Comparison of ENCODE assay signal across 9 mouse cellular contexts in the genomic region with DNA sequence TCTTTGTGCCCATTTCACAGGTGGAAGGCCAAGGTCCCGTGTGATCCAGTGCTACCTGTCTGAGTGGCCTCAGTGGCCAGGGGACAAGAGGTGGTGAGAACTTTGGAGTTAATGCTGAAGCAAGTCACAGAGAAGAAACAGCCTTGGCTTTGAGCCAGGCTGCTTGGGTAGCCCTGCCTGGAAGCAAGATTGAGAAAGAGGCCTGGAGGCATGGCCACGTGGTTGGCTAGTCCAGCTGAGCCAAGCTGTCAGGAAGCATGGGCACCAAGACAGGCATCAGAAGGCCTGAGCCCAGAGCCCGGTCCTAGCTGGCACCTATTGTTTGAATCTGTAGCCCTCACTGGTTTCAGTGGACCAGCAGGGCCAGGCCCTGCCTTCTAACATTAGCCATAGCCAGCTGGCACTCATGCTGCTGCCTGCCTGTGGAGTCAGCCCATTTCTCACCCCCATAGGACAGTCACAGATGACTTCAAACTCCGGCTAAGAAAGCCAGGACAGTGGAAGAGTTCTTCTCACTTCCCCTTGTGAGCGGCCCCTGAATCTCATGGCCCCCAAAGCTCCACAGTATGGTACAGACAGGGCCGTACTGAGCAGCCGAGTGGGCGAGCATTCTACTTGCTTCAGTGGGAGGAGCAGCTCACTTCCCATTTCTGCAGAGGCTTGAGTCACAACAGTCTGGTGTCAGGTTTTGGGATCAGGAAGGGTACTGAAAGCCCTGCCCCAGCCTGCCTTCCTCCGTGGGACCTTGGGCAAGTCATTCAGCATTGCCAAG. TPM values are rescaled to one million over a fixed set of nuclear protein-coding genes. Genes with fewer than 3 reads are reported as not detected.
DNase-seq lines count a peak whose midpoint lies in the region; ATAC-seq and TF ChIP-seq lines count a peak whose summit lies in the region.
"Had no signal": no experiment of that assay in that cellular context is flagged by ENCODE, and none has a peak within 500 bp of the region (broad histone marks: within the 10 kb centered on the region; RNA-seq: fewer than 3 reads in every experiment).

No protein-coding gene starts in this region.

- no peak overlapping the region for H3K4me2 ChIP-seq in forebrain, embryonic 14.5 days (ENCODE audit: low read length)
- H3K4me2 ChIP-seq in forebrain, embryonic 12.5 days: no peak overlapping the region
- H3K4me2 ChIP-seq in heart, postnatal 0 days (ENCODE audit: low read depth, low read length): no peak overlapping the region
- no peak overlapping the region for H3K4me2 ChIP-seq in stomach, embryonic 15.5 days
- H3K4me2 ChIP-seq: limb, embryonic 13.5 days had no signal

- no peak overlapping the region for H3K4me3 ChIP-seq in forebrain, embryonic 14.5 days (ENCODE audit: low read depth, low read length)
- H3K4me3 ChIP-seq in forebrain, embryonic 12.5 days (replicated peaks): no peak overlapping the region
- H3K4me3 ChIP-seq in heart, postnatal 0 days (ENCODE audit: low read depth, low read length): no peak overlapping the region
- no peak overlapping the region for H3K4me3 ChIP-seq in stomach, embryonic 15.5 days (replicated peaks)
- H3K4me3 ChIP-seq: limb, embryonic 13.5 days had no signal

- WGBS in forebrain, embryonic 14.5 days: 73% methylated on average over 9 of the region's 9 CpGs
- WGBS in forebrain, embryonic 12.5 days: 78% methylated on average over 9 of the region's 9 CpGs
- WGBS in heart, postnatal 0 days: 59% methylated on average over 9 of the region's 9 CpGs
- WGBS in stomach, embryonic 15.5 days: 62% methylated on average over 9 of the region's 9 CpGs

- peak; percentile 59 for DNase-seq in forebrain, embryonic 14.5 days (ENCODE audit: low spot score)
- DNase-seq in B cell, adult 2 months: peak; percentile 81 to 84
- peak; percentile 81 for DNase-seq in cerebellum, adult 9-11 months
- no peak for DNase-seq in heart, postnatal 0 days (ENCODE audit: low spot score)
- DNase-seq in left cerebral cortex, adult 18-20 months (ENCODE audit: low spot score in 2 of 2): peak; percentile 42 to 57
- peak; percentile 81 for DNase-seq in lung, postnatal 25 days (ENCODE audit: low spot score)

- ATAC-seq in forebrain, embryonic 14.5 days: no peak
- ATAC-seq in forebrain, embryonic 12.5 days (ENCODE audit: low FRiP score): no peak
- no peak for ATAC-seq in heart, postnatal 0 days (ENCODE audit: insufficient read depth, low read depth)
- ATAC-seq in stomach, embryonic 15.5 days (ENCODE audit: insufficient read depth, low FRiP score, low read depth): no peak

- H3K9me3 ChIP-seq in forebrain, embryonic 14.5 days (replicated peaks; ENCODE audit: control insufficient read depth, low read length): no peaks in the 10 kb centered on the region
- H3K9me3 ChIP-seq in forebrain, embryonic 12.5 days: no peaks in the 10 kb centered on the region
- no peaks in the 10 kb centered on the region for H3K9me3 ChIP-seq in heart, postnatal 0 days (replicated peaks; ENCODE audit: control insufficient read depth, low read length)
- no peaks in the 10 kb centered on the region for H3K9me3 ChIP-seq in stomach, embryonic 15.5 days
- H3K9me3 ChIP-seq: limb, embryonic 13.5 days had no signal

- no peaks in the 10 kb centered on the region for H3K27me3 ChIP-seq in forebrain, embryonic 14.5 days (replicated peaks; ENCODE audit: control insufficient read depth, insufficient read depth, low read length)
- H3K27me3 ChIP-seq in forebrain, embryonic 12.5 days: no peaks in the 10 kb centered on the region
- H3K27me3 ChIP-seq in heart, postnatal 0 days (ENCODE audit: control insufficient read depth, insufficient read depth, low read length): no peaks in the 10 kb centered on the region
- no peaks in the 10 kb centered on the region for H3K27me3 ChIP-seq in stomach, embryonic 15.5 days (replicated peaks)
- H3K27me3 ChIP-seq: limb, embryonic 13.5 days had no signal

- no peak for TF ChIP-seq CTCF in heart, postnatal 0 days (IDR thresholded peaks at IDR 0.05; ENCODE audit: low read depth)

- no peak overlapping the region for H3K27ac ChIP-seq in forebrain, embryonic 14.5 days (ENCODE audit: low read depth, low read length)
- no peak overlapping the region for H3K27ac ChIP-seq in forebrain, embryonic 12.5 days
- peak overlapping the region; percentile 12; the same call in 1 of the 2 replicates for H3K27ac ChIP-seq in heart, postnatal 0 days (ENCODE audit: low read depth)
- peak overlapping the region; percentile 53 for H3K27ac ChIP-seq in stomach, embryonic 15.5 days

- no peak overlapping the region for H3K9ac ChIP-seq in forebrain, embryonic 14.5 days (ENCODE audit: low read length)
- no peak overlapping the region for H3K9ac ChIP-seq in forebrain, embryonic 12.5 days
- no peak overlapping the region for H3K9ac ChIP-seq in heart, postnatal 0 days (replicated peaks; ENCODE audit: low read depth, low read length)
- no peak overlapping the region for H3K9ac ChIP-seq in stomach, embryonic 15.5 days
- H3K9ac ChIP-seq: limb, embryonic 13.5 days had no signal

- 0 out of 2 replicates have a peak, but pooled peaks cover 2% of the 10 kb centered on the region for H3K4me1 ChIP-seq in forebrain, embryonic 14.5 days (ENCODE audit: control insufficient read depth, insufficient read depth, low read length)
- H3K4me1 ChIP-seq in forebrain, embryonic 12.5 days: peaks cover 14% of the 10 kb centered on the region; the same call in 1 of the 2 replicates
- H3K4me1 ChIP-seq in heart, postnatal 0 days (ENCODE audit: control insufficient read depth, insufficient read depth): no peaks in the 10 kb centered on the region
- peaks cover 27% of the 10 kb centered on the region for H3K4me1 ChIP-seq in stomach, embryonic 15.5 days

- no peak for TF ChIP-seq EP300 in heart, postnatal 0 days (IDR thresholded peaks at IDR 0.05; ENCODE audit: low read depth)

- H3K36me3 ChIP-seq in forebrain, embryonic 14.5 days (ENCODE audit: control insufficient read depth, insufficient read depth, low read length): peaks cover 5% of the 10 kb centered on the region
- peaks cover 11% of the 10 kb centered on the region for H3K36me3 ChIP-seq in forebrain, embryonic 12.5 days (replicated peaks)
- peaks cover 28% of the 10 kb centered on the region for H3K36me3 ChIP-seq in heart, postnatal 0 days (replicated peaks; ENCODE audit: control insufficient read depth, insufficient read depth, low read length)
- peaks cover 8% of the 10 kb centered on the region; the same call in 1 of the 2 replicates for H3K36me3 ChIP-seq in stomach, embryonic 15.5 days

RNA-seq across cellular contexts. Expression of a gene that starts 11.4 kb away (rescaled TPM):
- polyA plus RNA-seq in forebrain, embryonic 14.5 days (2014; fragmentation: Nextera tagmentation; extraction: Ambion mirVana): 0.14 and 0.32 TPM in 2 replicates
- 0.18 and 0.23 TPM in 2 replicates for polyA plus RNA-seq in forebrain, embryonic 12.5 days (2016; fragmentation: Nextera tagmentation; extraction: Ambion mirVana)
- 0.57 and 1.0 TPM in 2 replicates for total RNA-seq in heart, postnatal 0 days (2014; rRNA removed; ENCODE audit: low replicate concordance)
- polyA plus RNA-seq in heart, postnatal 0 days (2015; fragmentation: Nextera tagmentation; extraction: Ambion mirVana): 0.59 and 0.65 TPM in 2 replicates
- total RNA-seq in left cerebral cortex, adult 18-20 months (2021): 1 to 10 TPM in 1 of 2 experiments, under 1 TPM in 1; 0.56 to 1.1 TPM
- polyA plus RNA-seq in stomach, embryonic 15.5 days (2015; fragmentation: Nextera tagmentation; extraction: Ambion mirVana): 1.3 and 1.5 TPM in 2 replicates

RNA-seq across cellular contexts. Expression of a gene that starts 31.3 kb away (rescaled TPM):
- 153 and 164 TPM in 2 replicates for polyA plus RNA-seq in forebrain, embryonic 14.5 days (2014; fragmentation: Nextera tagmentation; extraction: Ambion mirVana)
- polyA plus RNA-seq in forebrain, embryonic 12.5 days (2016; fragmentation: Nextera tagmentation; extraction: Ambion mirVana): 128 and 138 TPM in 2 replicates
- 11.0 and 28.9 TPM in 2 replicates for total RNA-seq in heart, postnatal 0 days (2014; rRNA removed; ENCODE audit: low replicate concordance)
- 28.9 and 33.2 TPM in 2 replicates for polyA plus RNA-seq in heart, postnatal 0 days (2015; fragmentation: Nextera tagmentation; extraction: Ambion mirVana)
- total RNA-seq in left cerebral cortex, adult 18-20 months (2021): 100 to 1,000 TPM; 129 to 139 TPM
- 45.9 and 52.1 TPM in 2 replicates for polyA plus RNA-seq in stomach, embryonic 15.5 days (2015; fragmentation: Nextera tagmentation; extraction: Ambion mirVana)

RNA-seq across cellular contexts. Expression of a gene that starts 49.8 kb away (rescaled TPM):
- 28.9 and 31.3 TPM in 2 replicates for polyA plus RNA-seq in forebrain, embryonic 14.5 days (2014; fragmentation: Nextera tagmentation; extraction: Ambion mirVana)
- 29.8 and 32.2 TPM in 2 replicates for polyA plus RNA-seq in forebrain, embryonic 12.5 days (2016; fragmentation: Nextera tagmentation; extraction: Ambion mirVana)
- 15.9 and 29.2 TPM in 2 replicates for total RNA-seq in heart, postnatal 0 days (2014; rRNA removed; ENCODE audit: low replicate concordance)
- 9.9 and 10.5 TPM in 2 replicates for polyA plus RNA-seq in heart, postnatal 0 days (2015; fragmentation: Nextera tagmentation; extraction: Ambion mirVana)
- total RNA-seq in left cerebral cortex, adult 18-20 months (2021): 10 to 100 TPM; 15.1 to 16.0 TPM
- polyA plus RNA-seq in stomach, embryonic 15.5 days (2015; fragmentation: Nextera tagmentation; extraction: Ambion mirVana): 26.3 and 27.5 TPM in 2 replicates

RNA-seq across cellular contexts. Expression of a gene that starts 50.8 kb away (rescaled TPM):
- polyA plus RNA-seq in forebrain, embryonic 14.5 days (2014; fragmentation: Nextera tagmentation; extraction: Ambion mirVana): 1.1 and 1.3 TPM in 2 replicates
- polyA plus RNA-seq in forebrain, embryonic 12.5 days (2016; fragmentation: Nextera tagmentation; extraction: Ambion mirVana): 0.28 and 0.41 TPM in 2 replicates
- total RNA-seq in heart, postnatal 0 days (2014; rRNA removed; ENCODE audit: low replicate concordance): not detected in 2 replicates
- polyA plus RNA-seq in heart, postnatal 0 days (2015; fragmentation: Nextera tagmentation; extraction: Ambion mirVana): 0.27 TPM in 1 of 2 replicates, not detected in the other
- total RNA-seq in left cerebral cortex, adult 18-20 months (2021): under 1 TPM; 0.16 to 0.77 TPM
- polyA plus RNA-seq in stomach, embryonic 15.5 days (2015; fragmentation: Nextera tagmentation; extraction: Ambion mirVana): 0.08 and 0.22 TPM in 2 replicates
- polyA plus RNA-seq: limb, embryonic 13.5 days had no signal

Comparison
In these comparisons a context has a peak if more than half of its experiments do, and no peak if none do; other contexts are left out.
1. H3K27ac ChIP-seq: peak in heart, postnatal 0 days (single experiment) and stomach, embryonic 15.5 days (single experiment); none in forebrain, embryonic 14.5 days (single experiment) and forebrain, embryonic 12.5 days (single experiment).